Mouse (Mus musculus) CD4-positive helper T cell, adult 2 months (primary cell): ENCODE data around the gene Sval3.

Experiments used
- DNase-seq: peaks from one replicate; pipeline ENCODE4 v3.0.0-alpha.2; 2012; ENCODE audit warnings: low read depth, missing footprints, low spot score

The Sval3 gene

GRCm38 (mm10) chr6:41967840-41968239 is at the start of gene Sval3:
TSS of gene Sval3 (plus strand) at chr6:41968140.
- no peak for DNase-seq

GRCm38 (mm10) chr6:41951330-41951729 is 16.6 kb upstream of the Sval3 start, which contains the start of gene Sval1:
TSS of gene Sval1 (plus strand) at chr6:41951630.
- no peak for DNase-seq
